Mouse (Mus musculus) right cerebral cortex, postnatal 10 days (tissue): Measurements from ENCODE around the gene Crot.
"Not testable (repeated sequence)": the region's sequence is repeated elsewhere in the genome, so short reads cannot be mapped to it uniquely, and the experiment has no call there.

Experiments used
- DNase-seq, 2 experiments: peaks; one replicate each; pipeline ENCODE4 v3.0.0; 2021; ENCODE audit warnings: low spot score in 2 of 2

Crot gene

DNA sequence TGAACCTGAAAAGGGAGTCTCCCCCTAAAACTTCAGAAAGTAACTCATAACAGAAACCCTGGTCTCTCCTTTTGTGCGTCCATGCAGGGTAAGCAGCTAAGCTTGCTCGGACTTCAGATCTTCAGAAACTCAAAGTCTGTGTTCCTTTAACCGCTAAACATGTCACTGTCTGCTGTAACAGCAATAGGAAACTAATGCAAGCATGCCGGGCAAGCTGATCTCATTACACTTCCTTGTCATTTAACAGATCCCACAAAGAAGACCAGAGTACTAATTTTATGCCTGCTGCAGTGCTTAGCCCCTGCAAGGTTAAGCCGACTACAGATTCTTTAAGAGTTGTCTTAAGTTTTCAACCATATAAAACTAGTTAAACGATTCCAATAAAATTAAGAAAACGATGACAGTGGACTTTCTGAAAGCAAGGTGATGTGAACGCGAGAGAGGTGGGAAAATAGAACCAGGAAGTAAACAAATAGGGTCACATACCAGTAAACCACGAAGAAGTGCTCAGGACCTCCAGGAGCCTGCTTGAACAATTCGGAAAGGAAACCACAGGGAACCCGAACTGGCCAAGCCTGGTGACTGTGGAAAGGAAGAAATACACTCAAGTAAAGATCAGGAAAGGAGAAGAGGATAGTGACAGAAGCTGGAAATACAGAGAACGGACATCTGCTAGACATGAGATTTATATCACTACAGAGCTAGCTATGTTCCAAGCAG is 998 bp downstream of the Crot start:
- DNase-seq: no peak

DNA sequence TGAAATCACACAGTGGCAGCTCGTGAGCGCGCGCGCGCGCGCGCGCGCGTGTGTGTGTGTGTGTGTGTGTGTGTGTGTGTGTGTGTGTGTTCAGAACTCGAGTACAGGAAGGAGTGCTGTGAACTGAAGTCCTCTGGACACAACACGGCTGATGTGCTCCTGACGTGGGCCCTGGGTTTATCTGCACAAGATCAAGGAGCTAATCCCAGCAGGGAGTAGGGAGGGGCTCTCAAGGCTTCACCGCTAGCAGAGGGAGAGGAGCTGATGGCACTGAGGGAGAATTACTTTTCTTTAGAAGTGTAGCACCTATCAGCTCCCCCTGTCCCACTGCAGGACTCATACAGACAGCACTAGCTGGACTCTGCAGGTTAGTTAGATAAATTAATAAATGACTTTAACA is 5.5 kb downstream of the Crot start:
- DNase-seq: no peak

DNA sequence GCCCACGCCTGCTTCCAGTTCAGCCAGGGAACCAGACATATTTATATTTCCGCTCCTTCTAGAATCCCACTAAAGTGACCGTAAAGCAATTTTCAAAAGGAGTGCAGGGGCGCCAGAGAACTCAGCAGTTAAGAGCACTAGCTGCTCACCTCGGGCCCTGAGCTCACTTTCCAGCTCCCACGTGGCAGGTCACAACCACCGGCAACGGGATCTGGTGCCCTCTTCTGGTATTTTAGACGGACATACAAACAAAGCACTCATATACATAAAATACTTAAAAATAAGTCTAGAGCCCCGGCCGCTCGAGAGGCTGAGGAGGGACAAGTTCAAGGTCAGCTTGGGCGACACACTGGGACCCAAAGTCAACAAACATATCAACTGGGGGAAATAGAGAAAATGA is 6.6 kb downstream of the Crot start:
- no peak for DNase-seq

DNA sequence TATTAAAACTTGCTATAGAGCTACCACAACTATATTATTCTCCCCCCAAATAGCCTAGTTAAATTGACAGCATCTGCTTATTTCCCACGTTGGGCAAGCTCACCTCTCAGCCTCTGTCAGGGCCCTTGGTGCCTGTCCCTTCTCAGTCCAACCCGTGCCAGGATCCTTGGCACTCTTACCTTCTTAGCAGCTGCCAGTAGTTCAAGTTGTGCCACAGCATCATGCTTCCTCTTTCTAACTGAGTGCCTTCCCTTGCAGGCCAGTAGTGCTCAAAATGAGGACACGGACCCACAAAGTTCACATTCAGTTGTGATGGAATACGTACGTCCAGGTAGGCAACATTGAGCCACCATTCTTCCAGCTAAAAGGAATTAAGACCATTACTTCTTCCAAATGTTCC is 9.2 kb downstream of the Crot start:
- DNase-seq: no peak

DNA sequence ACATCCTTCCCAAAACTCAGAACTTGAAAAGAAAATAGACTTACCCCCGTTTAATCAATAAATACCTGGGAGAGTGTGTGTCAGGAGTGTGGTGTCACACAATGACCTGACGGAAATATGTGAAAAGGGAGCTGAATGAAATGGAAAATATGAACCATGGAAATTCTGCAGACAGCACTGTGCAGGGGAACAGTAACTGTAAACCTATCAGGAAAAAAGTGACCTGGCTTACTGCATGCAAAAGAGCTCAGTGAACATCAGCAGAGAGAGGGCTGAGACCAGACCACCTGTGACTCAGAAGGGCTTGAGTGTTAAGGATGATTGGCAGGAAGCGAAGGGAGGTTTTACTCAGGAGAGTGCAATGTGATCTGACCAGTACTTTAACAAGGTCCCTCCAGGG is 11.7 kb downstream of the Crot start:
- no peak for DNase-seq

DNA sequence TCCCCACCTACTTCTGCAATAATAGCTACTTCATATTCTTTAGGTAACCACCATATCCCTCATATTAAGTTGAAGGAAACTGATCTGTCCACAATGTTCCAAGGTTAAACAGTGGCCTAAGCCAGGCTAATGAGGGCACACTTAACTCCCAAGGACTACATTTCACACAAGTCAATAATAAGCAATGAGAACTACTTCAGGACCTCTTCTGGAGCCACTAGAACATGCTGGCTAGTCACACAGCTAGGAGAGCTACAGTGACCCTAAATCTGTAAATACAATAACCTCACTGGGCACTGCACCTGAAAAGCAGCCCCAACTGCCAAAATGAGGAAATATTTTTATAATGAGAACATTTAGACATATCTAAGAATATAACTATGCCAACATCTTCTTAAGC is 22.4 kb downstream of the Crot start:
- DNase-seq: no peak

DNA sequence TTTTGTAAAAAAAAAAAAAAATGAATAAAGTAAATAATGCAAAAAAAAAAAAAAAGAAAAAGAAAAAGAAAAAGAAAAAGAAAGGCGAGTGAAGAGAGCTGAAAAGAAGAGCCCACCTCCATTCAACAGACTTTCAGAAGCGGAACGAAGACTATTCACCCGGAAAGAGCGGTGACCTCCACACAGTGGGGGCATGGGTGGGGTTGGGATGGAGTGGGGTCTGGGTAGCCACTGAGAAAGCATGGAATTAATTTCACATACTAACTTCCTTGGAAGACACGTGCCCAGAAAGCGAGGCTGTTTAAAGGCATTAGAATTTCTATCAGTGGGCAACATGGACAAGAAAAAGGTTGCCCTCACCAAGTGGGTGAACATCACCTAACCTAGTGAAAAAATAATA is 24.8 kb downstream of the Crot start:
- DNase-seq: no peak

DNA sequence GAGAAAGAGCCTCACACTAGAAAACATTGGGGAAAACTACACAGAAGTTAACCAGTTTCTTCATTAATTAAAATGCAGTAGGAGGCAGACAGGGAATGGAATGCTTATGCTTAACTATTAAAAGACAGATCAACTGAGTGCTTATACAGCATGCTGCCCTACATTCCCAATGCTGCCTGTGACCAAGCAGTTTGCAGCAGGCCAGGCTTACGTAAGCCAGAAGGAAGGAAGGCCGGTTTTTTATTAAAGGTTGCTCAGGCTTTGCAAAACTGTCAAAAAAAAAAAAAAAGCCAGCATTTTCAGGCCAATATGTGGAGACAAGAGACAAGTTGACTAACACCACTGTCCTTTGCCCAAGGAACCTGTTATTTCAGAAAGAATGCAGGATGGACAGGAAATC is 26.4 kb downstream of the Crot start:
- DNase-seq: no peak

DNA sequence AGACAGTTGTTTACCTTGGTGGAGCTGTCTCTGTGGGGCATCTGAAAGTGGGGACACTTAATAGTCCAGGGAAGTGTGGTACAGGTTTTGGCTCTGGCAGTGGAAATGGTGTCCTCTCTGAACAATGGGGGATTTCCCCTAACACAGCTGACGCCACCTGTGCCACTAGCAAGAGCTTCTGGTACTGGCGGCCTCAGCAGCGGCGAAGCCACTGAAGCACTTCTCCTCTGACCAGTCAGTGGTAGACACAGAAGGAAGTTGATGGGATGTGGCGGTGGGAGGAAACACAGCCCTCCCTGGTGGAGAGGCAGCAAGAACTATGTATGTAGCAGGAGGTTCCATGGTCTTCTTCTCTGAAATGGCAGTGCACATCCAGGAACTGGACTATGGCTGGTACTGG is 32.6 kb downstream of the Crot start:
- no peak for DNase-seq

DNA sequence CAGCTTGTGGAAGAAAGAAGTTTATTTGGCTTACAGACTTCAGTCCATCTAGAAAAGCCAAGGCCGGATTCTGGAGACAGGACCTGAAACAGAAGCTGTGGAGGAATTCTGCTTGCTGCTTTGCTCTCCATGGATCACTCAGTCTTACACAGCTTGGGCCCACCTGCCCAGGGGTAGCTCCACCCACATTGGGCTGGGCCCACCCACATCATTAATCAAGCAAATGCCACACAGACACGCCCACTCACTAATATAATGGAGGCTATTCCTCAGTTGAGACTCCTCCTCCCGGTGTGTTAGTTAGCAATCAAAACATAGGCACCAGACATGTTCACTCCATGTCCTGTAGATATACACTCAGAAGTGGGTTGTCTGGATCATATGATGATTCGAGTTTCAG is 36.6 kb downstream of the Crot start:
- no peak for DNase-seq

DNA sequence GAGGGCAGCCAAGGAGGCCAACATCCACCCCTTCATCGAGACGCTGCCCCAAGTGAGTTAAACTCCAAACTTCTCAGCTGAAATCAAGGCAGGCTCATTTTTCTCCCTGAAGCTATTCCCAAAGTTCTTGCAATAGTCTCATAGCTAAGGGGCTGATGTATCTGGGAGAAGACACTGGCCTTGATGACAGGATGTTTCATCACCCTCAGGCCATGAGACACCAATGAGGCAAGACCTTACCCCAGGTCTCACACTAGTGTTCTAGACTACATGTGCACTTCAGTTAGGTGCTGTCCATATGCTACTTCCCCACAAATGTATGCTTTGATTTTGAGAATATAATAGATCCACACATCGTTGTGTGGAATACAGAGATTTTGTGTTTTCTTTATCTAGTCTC is 41.6 kb downstream of the Crot start:
- no peak for DNase-seq

DNA sequence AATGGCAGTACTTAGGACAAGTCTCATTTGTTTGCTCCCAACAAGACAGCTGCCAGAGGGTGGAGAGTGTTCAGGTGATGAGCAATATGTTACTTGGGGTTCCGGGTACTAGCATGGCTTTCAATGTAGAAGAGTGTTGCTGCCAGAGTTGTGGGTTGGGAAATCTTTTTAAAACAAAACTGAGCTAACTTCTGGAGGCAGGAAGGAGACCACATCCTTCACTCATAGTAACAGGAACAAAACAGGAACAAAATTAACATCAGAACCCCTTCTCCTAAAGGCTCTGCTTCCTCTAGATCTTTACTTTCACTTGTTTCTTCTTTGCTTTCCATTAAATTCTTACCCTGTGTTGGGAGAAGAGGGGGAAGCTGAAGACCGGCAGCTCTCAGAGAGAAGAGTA is 43.5 kb downstream of the Crot start:
- DNase-seq: no peak

DNA sequence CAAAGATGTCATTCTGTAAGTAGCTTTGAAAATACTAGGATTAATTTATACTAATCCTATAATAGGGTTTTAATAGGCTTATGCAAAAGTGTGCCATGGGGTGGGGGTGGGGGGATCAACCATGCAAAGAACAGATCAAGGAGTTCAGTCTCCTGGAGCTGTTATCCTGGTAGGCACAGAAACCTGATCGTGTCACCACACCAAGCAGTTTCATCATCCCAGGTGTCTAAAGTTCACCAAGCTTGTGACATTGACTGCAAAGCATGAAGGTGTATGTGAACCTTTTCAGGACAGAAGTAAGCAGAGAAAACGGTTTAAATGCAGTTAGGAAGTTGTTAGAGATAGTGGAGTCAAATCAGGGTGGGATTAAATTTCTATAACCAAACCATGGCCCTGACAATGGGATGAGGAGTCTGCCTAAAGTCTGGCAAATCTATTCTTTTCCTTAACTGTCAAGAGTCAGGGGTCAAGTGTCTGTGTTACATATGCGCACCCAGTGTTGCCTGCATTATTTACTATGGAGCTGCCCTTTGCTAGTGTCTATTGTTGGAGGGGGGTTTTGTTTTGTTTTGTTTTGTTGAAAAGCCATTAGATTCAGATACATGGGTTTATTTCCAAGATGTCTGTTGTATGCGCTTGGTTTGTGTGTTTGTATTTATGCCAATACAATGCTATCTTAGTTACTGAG is 49.6 kb downstream of the Crot start:
- no peak for DNase-seq

DNA sequence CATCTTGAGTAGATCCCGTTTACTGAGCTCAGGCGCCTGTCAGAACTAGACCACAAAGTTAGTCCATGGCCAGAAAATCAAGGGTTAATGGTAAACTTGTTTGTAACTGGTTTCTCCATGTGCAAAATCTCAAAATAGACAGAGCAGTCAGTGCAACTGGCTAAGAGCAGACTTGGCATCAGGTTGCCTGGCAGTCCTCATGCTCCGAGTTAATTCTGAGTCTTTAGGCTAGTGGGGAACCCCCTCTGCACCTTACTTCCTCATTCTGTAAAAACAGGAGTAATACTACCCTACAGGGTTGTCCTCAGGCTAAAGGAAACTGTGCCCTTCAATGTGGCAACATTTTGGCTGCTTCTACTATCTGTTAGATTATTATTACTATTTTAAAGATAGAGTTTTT is 53.3 kb downstream of the Crot start:
- DNase-seq: peak in 1 of 2 experiments; percentile 30

DNA sequence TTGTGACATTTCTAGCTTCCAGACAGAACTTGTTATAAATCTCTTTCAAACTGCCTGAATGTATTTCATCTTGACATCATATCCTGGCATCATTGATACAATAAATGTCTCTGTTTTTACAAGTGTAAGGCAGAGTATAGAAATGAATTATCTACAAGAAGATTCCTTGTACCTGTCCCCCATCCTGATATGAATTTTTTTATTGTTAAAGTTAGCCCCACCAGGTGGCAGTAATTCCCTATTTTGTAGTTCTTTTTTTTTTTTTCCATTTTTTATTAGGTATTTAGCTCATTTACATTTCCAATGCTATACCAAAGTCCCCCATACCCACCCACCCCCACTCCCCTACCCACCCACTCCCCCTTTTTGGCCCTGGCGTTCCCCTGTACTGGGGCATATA is 55.9 kb downstream of the Crot start:
- not testable (repeated sequence) for DNase-seq

DNA sequence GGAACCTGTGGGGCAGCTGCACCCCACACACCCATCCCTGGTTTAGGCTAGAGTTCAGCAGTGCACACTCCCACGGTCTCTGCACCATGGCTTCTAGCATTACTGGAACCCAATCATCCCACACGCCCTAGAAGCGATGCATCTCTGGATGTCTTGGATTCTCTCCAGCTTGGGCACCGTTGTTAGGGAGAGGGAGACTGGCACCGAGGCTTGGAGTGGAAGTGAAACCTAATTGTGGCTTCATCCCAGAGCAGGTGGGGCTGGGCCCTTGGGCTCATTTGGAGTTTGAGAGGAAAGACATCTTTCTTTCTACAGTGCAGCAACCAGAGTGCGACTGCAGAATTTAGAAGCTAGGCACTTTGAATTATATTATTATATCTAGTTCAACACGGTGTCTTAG is 59.2 kb downstream of the Crot start:
- no peak for DNase-seq

DNA sequence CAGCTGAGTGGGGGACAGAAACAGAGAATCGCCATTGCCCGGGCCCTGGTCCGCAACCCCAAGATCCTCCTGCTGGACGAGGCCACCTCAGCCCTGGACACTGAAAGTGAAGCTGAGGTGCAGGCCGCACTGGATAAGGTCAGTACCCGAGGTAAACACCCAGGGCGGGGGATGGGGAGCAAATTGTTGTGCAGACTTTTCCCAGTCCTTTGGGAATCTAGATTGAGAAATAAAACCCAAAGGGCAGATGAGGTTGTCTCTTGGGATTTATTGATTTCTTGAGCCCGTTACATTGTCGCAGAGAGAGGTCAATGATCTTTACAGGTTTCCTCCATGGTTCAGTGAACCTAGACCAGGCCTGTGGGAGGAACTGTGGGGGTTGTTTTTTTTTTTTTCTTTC is 68.7 kb downstream of the Crot start:
- DNase-seq: no peak

DNA sequence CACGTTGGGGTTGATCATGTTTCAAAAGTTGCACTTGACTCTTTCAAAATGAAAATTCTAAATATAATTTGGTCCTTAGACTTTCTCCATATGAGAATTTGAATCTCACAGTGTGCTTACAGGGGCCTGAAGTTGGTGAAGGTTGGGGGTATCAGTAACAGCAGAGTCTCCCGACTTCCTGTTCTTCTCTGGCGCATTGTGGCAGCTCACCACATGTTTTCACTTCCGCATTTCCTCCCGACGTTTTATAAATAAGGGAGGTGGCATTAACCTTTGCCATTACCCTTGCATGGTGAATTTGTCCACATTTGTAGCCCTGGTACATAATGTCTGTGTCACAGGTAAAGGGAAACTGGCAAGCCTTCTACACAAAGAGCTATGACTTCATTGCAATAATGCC is 80.1 kb downstream of the Crot start:
- no peak for DNase-seq

DNA sequence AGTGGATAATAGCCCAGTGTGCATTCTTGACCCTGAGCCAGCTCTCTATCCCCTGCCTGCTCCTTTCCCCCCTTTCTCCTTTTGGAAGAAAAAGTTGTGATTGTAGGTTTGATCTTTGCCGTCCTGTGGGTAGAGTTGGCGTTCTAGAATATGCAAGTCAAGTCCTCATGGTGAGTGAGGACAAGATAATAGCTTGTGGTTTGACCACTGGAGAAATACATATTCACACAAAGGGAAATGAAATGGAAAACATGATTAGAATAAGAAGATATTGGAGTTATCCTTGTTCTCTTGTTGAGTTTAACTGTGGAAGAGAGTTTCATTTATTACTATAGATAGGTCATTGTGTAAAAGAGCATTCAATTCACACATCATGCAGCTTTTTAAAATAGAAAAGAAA is 80.7 kb downstream of the Crot start:
- DNase-seq: no peak
